Mouse (Mus musculus) megakaryocyte, embryonic 14.5 days (primary cell): Measurements from ENCODE around the gene Olfr765.

ENCODE experiments used
- FLI1 ChIP-seq: IDR thresholded peaks from 2 replicates; pipeline ENCODE4 v1.6.1; 2012; ENCODE audit warnings: low read length, inconsistent platforms, mixed read lengths
- GATA1 ChIP-seq: IDR thresholded peaks from 3 replicates; pipeline ENCODE4 v1.6.1; 2012; ENCODE audit warnings: mixed read lengths, low read length, inconsistent platforms, borderline replicate concordance

- TF ChIP-seq GATA1 (no peak), FLI1 (no peak)
Observed at GRCm38 (mm10) chr10:129028343-129028742, 21.5 kb downstream of the Olfr765 start.
